Mouse (Mus musculus) lung, postnatal 0 days (tissue): ENCODE measurements around the gene Sfpq. TPM values are rescaled to one million over a fixed set of nuclear protein-coding genes. Genes with fewer than 3 reads are reported as not detected.
"Not testable (repeated sequence)": the region's sequence is repeated elsewhere in the genome, so short reads cannot be mapped to it uniquely, and the experiment has no call there.

Experiments
- ATAC-seq: fragments of 200-750 bp; cut with Nextera tagmentation; 2 replicates; pipeline ENCODE4 v1.8.0; 2017; ENCODE audit warnings: moderate library complexity
- DNase-seq: peaks from one replicate; pipeline ENCODE4 v3.0.0-alpha.2; 2016; ENCODE audit warnings: low spot score
- H3K27ac ChIP-seq: fragments of 300-500 bp; sonication (generic); 2 replicates; pipeline ENCODE4 v1.5.1; 2014; ENCODE audit warnings: antibody characterized with exemption, mild to moderate bottlenecking, low read length, mixed read lengths
- H3K27me3 ChIP-seq: fragments of 300-500 bp; sonication (generic); replicated peaks from 2 replicates; pipeline ENCODE4 v1.6.1; 2014; ENCODE audit warnings: low read length, mixed read lengths; ENCODE audit not compliant: insufficient read depth
- H3K36me3 ChIP-seq: fragments of 300-500 bp; sonication (generic); 2 replicates; pipeline ENCODE4 v1.6.1; 2014; ENCODE audit warnings: low read length, mixed read lengths; ENCODE audit not compliant: insufficient read depth
- H3K4me1 ChIP-seq: fragments of 300-500 bp; sonication (generic); 2 replicates; pipeline ENCODE4 v1.6.1; 2014; ENCODE audit warnings: antibody characterized with exemption, low read depth, low read length, mixed read lengths; ENCODE audit not compliant: insufficient read depth
- H3K4me2 ChIP-seq: fragments of 300-500 bp; sonication (generic); replicated peaks from 2 replicates; pipeline ENCODE4 v1.6.1; 2014; ENCODE audit warnings: low read depth, mild to moderate bottlenecking, low read length, moderate library complexity, mixed read lengths
- H3K4me3 ChIP-seq: fragments of 300-500 bp; sonication (generic); 2 replicates; pipeline ENCODE4 v1.5.1; 2014; ENCODE audit warnings: low read depth, low read length
- H3K9ac ChIP-seq: fragments of 300-500 bp; sonication (generic); replicated peaks from 2 replicates; pipeline ENCODE4 v1.6.1; 2014; ENCODE audit warnings: low read depth, mild to moderate bottlenecking
- H3K9me3 ChIP-seq: fragments of 300-500 bp; sonication (generic); 2 replicates; pipeline ENCODE4 v1.6.1; 2016; ENCODE audit warnings: low read length, mixed read lengths
- CTCF ChIP-seq: IDR thresholded peaks from 2 replicates; pipeline ENCODE4 v1.5.1; 2016; ENCODE audit warnings: antibody characterized with exemption, mild to moderate bottlenecking
- EP300 ChIP-seq: IDR thresholded peaks from 2 replicates; pipeline ENCODE4 v1.6.1; 2016; ENCODE audit warnings: antibody characterized with exemption, mild to moderate bottlenecking, control low read depth
- WGBS: fragments of 180-500 bp; shearing (Covaris S2); extraction: QIAGEN DNeasy Blood & Tissue Kit; methylation state at CpG from one replicate; pipeline ENCODE4 v1.1.7; 2014; 5-methylcytosine and 5-hydroxymethylcytosine counted together
- polyA plus RNA-seq: library from polyadenylated mRNA; unstranded; fragments of >200 nt; fragmentation: Nextera tagmentation; extraction: Ambion mirVana; gene quantifications from 2 replicates; pipeline ENCODE4 v1.2.1, GENCODE M21; 2015

Sfpq gene
- polyA plus RNA-seq, 1 experiment from 2014 or later, result 51.1 TPM

DNA sequence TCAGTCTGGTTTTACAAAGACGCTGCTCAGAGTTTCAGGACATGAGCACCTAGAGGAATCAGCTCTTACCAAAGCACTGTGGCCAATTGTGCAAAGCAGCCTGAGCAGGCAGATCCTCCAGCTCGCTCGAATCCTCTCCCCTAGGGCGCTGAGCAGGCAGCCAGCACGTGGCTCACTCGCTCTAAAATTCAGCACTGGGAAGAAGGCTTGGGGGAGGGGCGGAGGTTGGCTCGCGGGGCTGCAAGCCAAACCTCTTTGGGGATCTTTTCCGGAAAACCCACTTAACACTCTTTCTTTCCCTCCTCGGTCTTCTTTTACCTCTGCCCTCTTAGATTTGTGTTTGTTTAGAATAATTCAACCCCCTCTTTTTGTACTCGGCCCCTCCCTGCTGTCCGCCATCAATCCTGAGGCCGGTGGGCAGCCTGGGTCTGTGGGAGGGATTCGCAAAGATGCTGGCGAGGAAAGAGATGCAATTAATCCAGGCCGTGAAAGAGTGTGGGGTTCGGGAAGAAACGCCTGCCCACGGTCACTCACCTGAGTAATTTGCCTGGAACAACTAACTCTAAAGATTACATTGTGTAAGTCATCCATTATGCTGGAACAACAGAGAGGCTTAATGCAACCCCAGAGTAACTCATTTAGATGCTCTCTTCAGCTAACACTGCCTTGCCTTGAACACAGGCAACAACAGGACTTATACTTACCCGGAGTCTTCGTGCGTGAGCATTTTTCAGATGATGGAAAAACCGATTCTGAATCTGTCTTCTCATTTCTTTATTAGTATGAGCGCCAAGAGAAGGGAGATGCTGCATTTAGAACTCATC lies 15.8 kb upstream of the Sfpq start:
- Histone ChIP-seq H3K36me3 (no peaks in the 10 kb centered on the region), H3K4me3 (peak overlapping the region; percentile 6; the same call in 1 of the 2 replicates), H3K27ac (no peak overlapping the region), H3K9me3 (no peaks in the 10 kb centered on the region), H3K9ac (0 out of 2 replicates have a peak overlapping the region, but pooled peaks have one; percentile 4), H3K4me1 (no peaks in the 10 kb centered on the region), H3K27me3 (no peaks in the 10 kb centered on the region), H3K4me2 (peak overlapping the region; percentile 44)
- ATAC-seq, result no peak; the same call in 1 of the 2 replicates
- 22% methylated on average over 25 of the region's 25 CpGs for WGBS
- peak; percentile 43 for DNase-seq
- TF ChIP-seq EP300 (no peak), CTCF (no peak)

DNA sequence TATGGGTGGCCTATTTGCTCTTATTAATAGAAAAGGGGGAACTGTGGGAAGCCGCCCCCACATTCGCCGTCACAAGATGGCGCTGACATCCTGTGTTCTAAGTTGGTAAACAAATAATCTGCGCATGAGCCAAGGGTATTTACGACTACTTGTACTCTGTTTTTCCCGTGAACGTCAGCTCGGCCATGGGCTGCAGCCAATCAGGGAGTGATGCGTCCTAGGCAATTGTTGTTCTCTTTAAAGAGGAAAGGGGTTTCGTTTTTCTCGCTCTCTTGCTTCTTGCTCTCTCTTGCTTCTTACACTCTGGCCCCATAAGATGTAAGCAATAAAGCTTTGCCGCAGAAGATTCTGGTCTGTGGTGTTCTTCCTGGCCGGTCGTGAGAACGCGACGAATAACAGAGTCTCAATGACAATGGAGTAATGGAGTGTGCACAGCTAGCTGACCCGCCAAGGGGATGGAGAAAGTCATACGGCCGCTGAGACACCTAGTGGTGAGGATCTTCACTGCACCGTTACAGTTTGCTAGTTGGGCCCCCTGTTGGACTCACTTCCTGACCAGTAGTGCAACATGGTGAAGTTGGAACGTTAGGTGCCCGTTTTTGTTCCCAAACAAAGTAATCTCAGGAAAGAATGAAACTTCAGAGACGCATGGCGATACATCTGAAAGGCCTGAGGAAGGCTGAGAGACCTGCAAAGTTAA lies 5.7 kb upstream of the Sfpq start:
- not testable (repeated sequence) for H3K9ac ChIP-seq, H3K9me3 ChIP-seq, H3K4me1 ChIP-seq, H3K36me3 ChIP-seq, H3K27me3 ChIP-seq
- peak; percentile 96 for TF ChIP-seq CTCF
- DNase-seq, result peak; percentile 93
- Histone ChIP-seq H3K27ac (peak overlapping the region; percentile 66; the same call in 1 of the 2 replicates), H3K4me2 (peak overlapping the region; percentile 19), H3K4me3 (peak overlapping the region; percentile 25; the same call in 1 of the 2 replicates)
- 10% methylated on average over 14 of the region's 26 CpGs for WGBS
- peak; percentile 99 for ATAC-seq

DNA sequence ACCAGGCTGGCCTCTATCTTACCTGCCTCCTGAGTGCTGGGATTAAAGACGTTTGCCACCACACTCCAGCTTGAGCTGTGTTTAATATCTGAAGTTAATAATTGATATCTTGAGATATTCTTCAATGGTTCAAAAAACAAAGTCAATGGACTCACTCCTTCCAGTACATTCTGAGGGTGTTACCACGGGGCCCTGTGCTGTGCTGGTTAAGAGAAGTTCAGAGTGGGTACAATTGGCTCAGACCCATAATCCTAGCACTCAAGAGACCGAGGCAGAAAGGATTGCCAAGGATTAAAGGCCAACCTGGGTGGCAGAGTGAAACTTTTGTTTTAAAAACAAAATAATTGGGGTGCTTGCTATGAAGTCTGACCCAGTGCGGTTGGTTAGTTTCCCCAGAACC lies 4.8 kb upstream of the Sfpq start:
- Histone ChIP-seq H3K4me1 (no peaks in the 10 kb centered on the region), H3K4me2 (no peak overlapping the region), H3K9me3 (no peaks in the 10 kb centered on the region), H3K27me3 (no peaks in the 10 kb centered on the region), H3K27ac (no peak overlapping the region), H3K36me3 (no peaks in the 10 kb centered on the region), H3K4me3 (no peak overlapping the region), H3K9ac (no peak overlapping the region)
- 72% methylated on average over 4 of the region's 4 CpGs for WGBS
- ATAC-seq, result no peak
- DNase-seq, result no peak
- TF ChIP-seq CTCF, result no peak
- TF ChIP-seq EP300, result no peak

DNA sequence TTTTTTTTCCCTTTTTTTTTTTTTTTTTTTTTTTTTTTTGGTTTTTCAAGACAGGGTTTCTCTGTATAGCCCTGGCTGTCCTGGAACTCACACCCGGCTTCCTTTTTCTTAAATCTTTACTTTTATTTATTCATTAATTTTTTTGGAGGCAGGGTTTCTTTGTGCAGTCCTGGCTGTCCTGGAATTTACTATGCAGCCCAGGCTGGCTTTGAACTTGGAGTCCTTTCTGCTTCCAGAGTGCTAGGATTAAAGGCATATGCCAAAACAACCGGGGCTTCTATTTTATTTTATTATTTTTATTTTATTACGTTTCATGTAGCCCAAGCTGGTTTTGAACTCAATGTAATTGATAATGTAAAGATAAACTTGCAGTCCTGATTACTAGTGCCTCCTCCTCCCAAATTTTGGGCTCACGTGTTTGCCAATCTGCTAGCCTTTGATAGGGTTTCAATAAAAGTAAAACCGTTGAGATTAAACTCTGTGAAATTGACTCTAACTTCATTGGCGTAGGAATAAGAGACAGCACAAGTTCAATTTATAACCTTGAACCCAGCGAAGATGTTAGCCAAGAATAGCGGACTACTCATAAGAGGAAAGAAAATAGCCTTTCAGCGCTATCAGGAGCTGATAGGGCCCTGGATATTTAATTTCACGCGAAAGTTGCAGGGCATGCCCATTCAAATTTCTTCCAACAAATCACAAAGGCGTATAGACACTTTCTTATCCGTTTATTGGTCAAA lies 543 bp upstream of the Sfpq start:
- Histone ChIP-seq H3K27ac (no peak overlapping the region), H3K9me3 (no peaks in the 10 kb centered on the region), H3K27me3 (no peaks in the 10 kb centered on the region), H3K4me3 (peak overlapping the region; percentile 100; the same call in 1 of the 2 replicates), H3K4me1 (peaks cover 10% of the 10 kb centered on the region; the same call in 1 of the 2 replicates), H3K4me2 (peak overlapping the region; percentile 52), H3K9ac (no peak overlapping the region), H3K36me3 (peaks cover 6% of the 10 kb centered on the region; the same call in 1 of the 2 replicates)
- DNase-seq (no peak), ATAC-seq (no peak)
- TF ChIP-seq EP300, result no peak
- TF ChIP-seq CTCF, result no peak
- WGBS, result 12% methylated on average over 13 of the region's 13 CpGs

DNA sequence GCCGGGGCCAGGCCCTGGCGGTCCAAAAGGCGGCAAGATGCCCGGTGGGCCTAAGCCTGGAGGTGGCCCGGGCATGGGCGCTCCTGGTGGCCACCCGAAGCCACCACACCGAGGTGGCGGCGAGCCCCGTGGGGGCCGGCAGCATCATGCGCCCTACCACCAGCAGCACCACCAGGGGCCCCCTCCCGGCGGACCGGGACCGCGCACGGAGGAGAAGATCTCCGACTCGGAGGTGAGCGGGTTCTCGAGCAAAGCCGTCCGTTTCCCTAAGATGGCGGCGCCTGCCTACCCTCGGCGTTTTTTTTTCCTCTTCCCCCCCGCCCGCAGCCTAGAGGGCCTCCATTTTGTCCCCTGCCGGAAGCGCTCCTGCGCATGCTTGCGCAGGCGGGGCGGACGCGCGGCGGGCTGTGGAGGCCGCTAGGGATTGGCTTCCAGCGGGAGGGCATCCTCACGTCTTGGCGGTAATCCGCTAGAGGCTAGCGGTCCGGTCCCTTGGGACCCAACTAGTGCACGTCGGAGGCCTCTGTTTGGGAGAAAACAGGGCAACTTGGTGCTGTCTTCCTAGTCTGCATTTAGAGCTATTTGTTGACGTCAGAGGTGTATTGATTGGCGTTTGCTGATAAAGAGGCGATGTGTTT lies 984 bp downstream of the Sfpq start:
- H3K27ac ChIP-seq, result peak overlapping the region; percentile 96
- peak overlapping the region; percentile 100 for H3K4me3 ChIP-seq
- peaks cover 19% of the 10 kb centered on the region; the same call in 1 of the 2 replicates for H3K36me3 ChIP-seq
- ATAC-seq (peak; percentile 82), DNase-seq (peak; percentile 95)
- H3K9me3 ChIP-seq, result no peaks in the 10 kb centered on the region
- peak overlapping the region; percentile 100 for H3K9ac ChIP-seq
- H3K4me2 ChIP-seq, result peak overlapping the region; percentile 61
- H3K27me3 ChIP-seq, result no peaks in the 10 kb centered on the region
- no peak for TF ChIP-seq EP300
- peak; percentile 64 for TF ChIP-seq CTCF
- WGBS, result 3% methylated on average over 39 of the region's 53 CpGs
- peaks cover 10% of the 10 kb centered on the region; the same call in 1 of the 2 replicates for H3K4me1 ChIP-seq
